Mouse (Mus musculus) lung, postnatal 0 days (tissue): ENCODE data around the gene Gm49776. TPM values are rescaled to one million over a fixed set of nuclear protein-coding genes. Genes with fewer than 3 reads are reported as not detected.

Source experiments
- ATAC-seq: fragments of 200-750 bp; cut with Nextera tagmentation; 2 replicates; pipeline ENCODE4 v1.8.0; 2017; ENCODE audit warnings: moderate library complexity
- DNase-seq: peaks from one replicate; pipeline ENCODE4 v3.0.0-alpha.2; 2016; ENCODE audit warnings: low spot score
- H3K27ac ChIP-seq: fragments of 300-500 bp; sonication (generic); 2 replicates; pipeline ENCODE4 v1.5.1; 2014; ENCODE audit warnings: antibody characterized with exemption, mild to moderate bottlenecking, low read length, mixed read lengths
- H3K27me3 ChIP-seq: fragments of 300-500 bp; sonication (generic); replicated peaks from 2 replicates; pipeline ENCODE4 v1.6.1; 2014; ENCODE audit warnings: low read length, mixed read lengths; ENCODE audit not compliant: insufficient read depth
- H3K36me3 ChIP-seq: fragments of 300-500 bp; sonication (generic); 2 replicates; pipeline ENCODE4 v1.6.1; 2014; ENCODE audit warnings: low read length, mixed read lengths; ENCODE audit not compliant: insufficient read depth
- H3K4me1 ChIP-seq: fragments of 300-500 bp; sonication (generic); 2 replicates; pipeline ENCODE4 v1.6.1; 2014; ENCODE audit warnings: antibody characterized with exemption, low read depth, low read length, mixed read lengths; ENCODE audit not compliant: insufficient read depth
- H3K4me2 ChIP-seq: fragments of 300-500 bp; sonication (generic); replicated peaks from 2 replicates; pipeline ENCODE4 v1.6.1; 2014; ENCODE audit warnings: low read depth, mild to moderate bottlenecking, low read length, moderate library complexity, mixed read lengths
- H3K4me3 ChIP-seq: fragments of 300-500 bp; sonication (generic); 2 replicates; pipeline ENCODE4 v1.5.1; 2014; ENCODE audit warnings: low read depth, low read length
- H3K9ac ChIP-seq: fragments of 300-500 bp; sonication (generic); replicated peaks from 2 replicates; pipeline ENCODE4 v1.6.1; 2014; ENCODE audit warnings: low read depth, mild to moderate bottlenecking
- H3K9me3 ChIP-seq: fragments of 300-500 bp; sonication (generic); 2 replicates; pipeline ENCODE4 v1.6.1; 2016; ENCODE audit warnings: low read length, mixed read lengths
- CTCF ChIP-seq: IDR thresholded peaks from 2 replicates; pipeline ENCODE4 v1.5.1; 2016; ENCODE audit warnings: antibody characterized with exemption, mild to moderate bottlenecking
- EP300 ChIP-seq: IDR thresholded peaks from 2 replicates; pipeline ENCODE4 v1.6.1; 2016; ENCODE audit warnings: antibody characterized with exemption, mild to moderate bottlenecking, control low read depth
- WGBS: fragments of 180-500 bp; shearing (Covaris S2); extraction: QIAGEN DNeasy Blood & Tissue Kit; methylation state at CpG from one replicate; pipeline ENCODE4 v1.1.7; 2014; 5-methylcytosine and 5-hydroxymethylcytosine counted together
- polyA plus RNA-seq: library from polyadenylated mRNA; unstranded; fragments of >200 nt; fragmentation: Nextera tagmentation; extraction: Ambion mirVana; gene quantifications from 2 replicates; pipeline ENCODE4 v1.2.1, GENCODE M21; 2015

Gm49776 gene
- polyA plus RNA-seq, 1 experiment from 2014 or later: 2.5 TPM

- Histone ChIP-seq H3K27me3 (no peaks in the 10 kb centered on the region), H3K27ac (peak overlapping the region; percentile 87), H3K4me2 (peak overlapping the region; percentile 82), H3K36me3 (peaks cover 10% of the 10 kb centered on the region; the same call in 1 of the 2 replicates), H3K9me3 (no peaks in the 10 kb centered on the region), H3K9ac (peak overlapping the region; percentile 68), H3K4me3 (peak overlapping the region; percentile 86), H3K4me1 (peaks cover 12% of the 10 kb centered on the region; the same call in 1 of the 2 replicates)
- DNase-seq (peak; percentile 76), ATAC-seq (peak; percentile 71)
- TF ChIP-seq EP300 (no peak), CTCF (no peak)
- 4% methylated on average over 19 of the region's 19 CpGs for WGBS
Measured at GRCm38 (mm10) chr16:18235389-18236065, 22.6 kb downstream of the Gm49776 start.

DNA sequence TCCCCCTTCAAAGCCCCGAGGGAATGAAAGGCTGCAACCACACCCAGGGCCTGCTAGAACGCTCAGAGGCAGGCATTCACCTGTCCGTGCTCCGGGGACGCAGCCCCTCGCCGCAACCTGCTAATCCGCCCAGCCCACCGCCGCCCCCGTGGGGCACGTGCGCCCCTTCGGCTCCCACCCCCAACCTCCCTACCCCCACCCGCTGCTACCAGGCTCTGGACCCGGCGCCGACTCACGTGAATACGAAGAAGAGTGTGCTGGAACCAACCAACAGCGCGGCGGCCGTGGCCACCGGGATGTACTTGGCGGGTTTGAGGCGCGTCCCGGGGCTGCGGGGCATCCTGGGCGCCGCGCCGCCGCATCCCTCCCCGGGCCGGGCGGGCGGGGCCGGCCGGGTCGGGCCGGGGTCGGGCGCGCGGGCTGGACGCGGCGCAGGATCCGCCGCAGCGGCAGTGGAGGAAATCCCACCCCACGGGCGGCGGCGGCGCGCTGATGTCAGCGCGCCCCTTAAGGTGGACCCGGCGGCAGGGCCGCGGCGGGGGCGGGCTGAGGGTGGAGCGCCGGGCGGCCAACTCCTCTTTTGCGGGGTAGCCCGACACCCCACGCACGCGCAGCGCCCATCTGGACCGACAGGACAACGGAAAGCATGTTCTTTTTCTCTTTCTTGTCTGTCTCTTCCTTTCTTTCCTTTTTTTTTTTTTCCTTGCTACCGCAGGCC lies 23.3 kb downstream of the Gm49776 start, which contains the start of gene Zdhhc8:
Gene Zdhhc8, minus strand, starts transcription at position 466 of the 718 bp plus-strand sequence.
- H3K36me3 ChIP-seq: 0 out of 2 replicates have a peak, but pooled peaks cover 4% of the 10 kb centered on the region
- H3K27ac ChIP-seq: peak within 1 kb of the TSS; percentile 87
- under 1% methylated on average over 44 of the region's 79 CpGs for WGBS
- H3K9ac ChIP-seq: peak within 1 kb of the TSS; percentile 68
- TF ChIP-seq CTCF: no peak
- TF ChIP-seq EP300: no peak
- no peaks in the 10 kb centered on the region for H3K27me3 ChIP-seq
- ATAC-seq (peak; percentile 92), DNase-seq (peak; percentile 84)
- H3K4me1 ChIP-seq: peaks cover 15% of the 10 kb centered on the region; the same call in 1 of the 2 replicates
- H3K4me3 ChIP-seq: peak within 1 kb of the TSS; percentile 86
- no peaks in the 10 kb centered on the region for H3K9me3 ChIP-seq
- H3K4me2 ChIP-seq: peak within 1 kb of the TSS; percentile 82

DNA sequence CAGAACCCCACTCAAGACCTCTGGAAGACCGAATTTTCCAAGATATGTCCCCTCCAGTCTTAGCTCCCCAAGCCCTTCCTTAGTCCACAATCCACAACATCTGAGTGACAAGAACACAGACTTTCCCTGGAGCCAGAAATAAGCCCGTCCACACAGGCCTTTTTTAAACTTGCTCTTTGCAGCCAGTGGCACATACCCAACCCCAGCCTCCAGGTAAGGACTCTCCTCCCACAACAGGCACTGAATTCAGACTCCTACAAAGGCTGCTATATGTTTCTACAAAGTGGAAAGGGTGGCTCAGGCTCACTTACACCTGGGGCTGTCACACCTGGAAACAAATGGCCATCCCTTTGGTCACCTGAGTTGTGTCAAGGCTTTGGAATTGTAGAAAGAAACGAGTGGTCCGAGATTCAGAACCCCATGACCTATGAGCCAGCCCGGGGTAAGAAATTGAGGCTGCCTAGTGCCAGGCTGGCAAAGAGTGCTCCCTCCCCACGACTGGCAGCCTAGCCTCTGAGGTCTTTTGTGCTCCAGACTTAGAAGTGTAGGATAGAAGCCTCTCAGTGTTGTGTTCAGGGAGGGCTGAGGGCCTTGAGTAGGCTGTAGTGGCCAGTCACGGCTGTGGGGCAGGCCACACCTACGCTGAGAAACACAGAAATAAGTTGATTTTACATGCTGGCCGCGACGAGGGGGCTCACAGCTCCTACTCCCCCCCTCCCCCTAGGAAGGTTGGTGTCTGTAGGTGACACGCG lies 24.0 kb downstream of the Gm49776 start:
- peak overlapping the region; percentile 86 for H3K4me3 ChIP-seq
- H3K9ac ChIP-seq: peak overlapping the region; percentile 68
- ATAC-seq (peak; percentile 32), DNase-seq (peak; percentile 55)
- H3K27ac ChIP-seq: peak overlapping the region; percentile 87
- peak overlapping the region; percentile 82 for H3K4me2 ChIP-seq
- H3K4me1 ChIP-seq: peaks cover 18% of the 10 kb centered on the region; the same call in 1 of the 2 replicates
- no peaks in the 10 kb centered on the region for H3K27me3 ChIP-seq
- 0 out of 2 replicates have a peak, but pooled peaks cover 4% of the 10 kb centered on the region for H3K36me3 ChIP-seq
- 10% methylated on average over 13 of the region's 13 CpGs for WGBS
- TF ChIP-seq CTCF (no peak), EP300 (no peak)
- H3K9me3 ChIP-seq: no peaks in the 10 kb centered on the region

DNA sequence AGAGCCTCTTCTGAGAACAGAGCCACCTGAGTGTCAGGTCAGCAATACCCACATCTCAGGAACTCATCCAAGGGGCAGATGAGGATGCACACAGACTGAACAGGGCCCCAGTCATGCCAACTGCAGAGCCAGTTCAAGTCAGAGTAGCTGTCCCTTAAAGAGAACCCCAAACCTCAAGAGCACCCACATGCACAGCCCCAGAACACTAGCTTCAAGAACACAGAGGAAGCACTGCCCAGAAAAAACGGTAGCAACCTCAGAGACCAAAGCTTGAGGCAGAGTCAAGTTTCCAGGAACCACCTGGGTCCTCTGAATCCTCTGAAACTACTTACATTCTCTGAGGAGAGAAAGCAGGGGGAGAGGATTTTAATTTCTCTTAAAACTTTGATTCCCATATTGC lies 24.7 kb downstream of the Gm49776 start:
- no peak overlapping the region for H3K4me3 ChIP-seq
- ATAC-seq (no peak), DNase-seq (no peak)
- no peak overlapping the region for H3K9ac ChIP-seq
- WGBS: 24% methylated on average over 1 of the region's 1 CpGs
- 0 out of 2 replicates have a peak, but pooled peaks cover 4% of the 10 kb centered on the region for H3K36me3 ChIP-seq
- no peak overlapping the region for H3K4me2 ChIP-seq
- peaks cover 18% of the 10 kb centered on the region; the same call in 1 of the 2 replicates for H3K4me1 ChIP-seq
- TF ChIP-seq CTCF (no peak), EP300 (no peak)
- H3K27me3 ChIP-seq: no peaks in the 10 kb centered on the region
- H3K27ac ChIP-seq: no peak overlapping the region
- H3K9me3 ChIP-seq: no peaks in the 10 kb centered on the region

GRCm38 (mm10) chr16:18231451-18231850 lies 26.7 kb downstream of the Gm49776 start:
- TF ChIP-seq EP300 (no peak), CTCF (no peak)
- Histone ChIP-seq H3K9ac (no peak overlapping the region), H3K27ac (no peak overlapping the region; the same call in 1 of the 2 replicates), H3K9me3 (no peaks in the 10 kb centered on the region), H3K4me3 (no peak overlapping the region), H3K36me3 (no peaks in the 10 kb centered on the region), H3K4me1 (peaks cover 18% of the 10 kb centered on the region; the same call in 1 of the 2 replicates), H3K4me2 (no peak overlapping the region), H3K27me3 (no peaks in the 10 kb centered on the region)
- WGBS: 69% methylated on average over 4 of the region's 4 CpGs
- ATAC-seq (no peak), DNase-seq (no peak)
